26 mouse cellular contexts compared by ENCODE assay signal in the genomic region with DNA sequence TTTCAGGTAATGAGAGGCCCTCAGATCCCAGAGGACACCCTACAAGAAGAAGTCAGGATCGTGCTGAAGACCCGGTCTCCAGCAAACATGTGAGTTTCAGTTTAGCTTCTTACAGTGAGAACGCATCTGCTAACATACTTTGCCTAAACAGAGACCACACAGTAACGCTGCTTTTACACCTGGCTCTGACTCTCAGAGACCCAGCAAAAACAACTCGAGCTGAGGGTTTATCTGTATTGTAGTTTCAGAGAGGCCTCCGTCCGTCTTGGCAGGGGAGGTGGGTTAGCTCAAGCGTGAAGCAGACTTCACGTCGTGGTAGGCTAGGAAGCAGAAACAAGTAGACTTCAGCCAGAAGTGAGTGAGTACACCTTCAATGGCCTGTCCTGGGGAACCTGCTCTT. TPM values are rescaled to one million over a fixed set of nuclear protein-coding genes. Genes with fewer than 3 reads are reported as not detected.
DNase-seq lines count a peak whose midpoint lies in the region; ATAC-seq lines count a peak whose summit lies in the region.
"Had no signal": no experiment of that assay in that cellular context is flagged by ENCODE, and none has a peak within 500 bp of the region (broad histone marks: within the 10 kb centered on the region; RNA-seq: fewer than 3 reads in every experiment).

No protein-coding gene starts in this region.

- H3K4me2 ChIP-seq in forebrain, embryonic 14.5 days (ENCODE audit: low read length) = 0 out of 2 replicates have a peak overlapping the region, but pooled peaks have one; percentile 12
- no peak overlapping the region for H3K4me2 ChIP-seq in forebrain, embryonic 15.5 days (replicated peaks)
- H3K4me2 ChIP-seq in kidney, embryonic 15.5 days = no peak overlapping the region
- H3K4me2 ChIP-seq: liver, embryonic 13.5 days; lung, embryonic 14.5 days had no signal

- no peaks in the 10 kb centered on the region for H3K9me3 ChIP-seq in forebrain, embryonic 14.5 days (replicated peaks; ENCODE audit: control insufficient read depth, low read length)
- no peaks in the 10 kb centered on the region for H3K9me3 ChIP-seq in forebrain, embryonic 15.5 days
- H3K9me3 ChIP-seq in kidney, embryonic 15.5 days (replicated peaks) = no peaks in the 10 kb centered on the region
- H3K9me3 ChIP-seq: forebrain, embryonic 12.5 days; limb, embryonic 13.5 days; liver, embryonic 13.5 days had no signal

- no peak overlapping the region for H3K27ac ChIP-seq in forebrain, embryonic 14.5 days (ENCODE audit: low read depth, low read length)
- H3K27ac ChIP-seq in forebrain, embryonic 15.5 days (replicated peaks) = no peak overlapping the region
- 0 out of 2 replicates have a peak overlapping the region, but pooled peaks have one; percentile 32 for H3K27ac ChIP-seq in kidney, embryonic 15.5 days
- H3K27ac ChIP-seq: forebrain, embryonic 12.5 days; left cerebral cortex, adult 2 months; limb, embryonic 13.5 days; liver, embryonic 13.5 days had no signal

- intact Hi-C loops in left cerebral cortex, postnatal 4 days (cut with DNase I) = no loop called here

- no peaks in the 10 kb centered on the region for H3K36me3 ChIP-seq in forebrain, embryonic 14.5 days (ENCODE audit: control insufficient read depth, insufficient read depth, low read length)
- H3K36me3 ChIP-seq in forebrain, embryonic 15.5 days = no peaks in the 10 kb centered on the region
- H3K36me3 ChIP-seq in kidney, embryonic 15.5 days = no peaks in the 10 kb centered on the region
- H3K36me3 ChIP-seq: forebrain, embryonic 12.5 days; limb, embryonic 13.5 days; liver, embryonic 13.5 days had no signal

- no peak overlapping the region for H3K4me3 ChIP-seq in forebrain, embryonic 14.5 days (ENCODE audit: low read depth, low read length)
- H3K4me3 ChIP-seq in forebrain, embryonic 15.5 days = no peak overlapping the region
- no peak overlapping the region for H3K4me3 ChIP-seq in kidney, embryonic 15.5 days (replicated peaks)
- H3K4me3 ChIP-seq: forebrain, embryonic 12.5 days; left cerebral cortex, adult 2 months; limb, embryonic 13.5 days; liver, embryonic 13.5 days had no signal

- 25% methylated on average over 10 of the region's 10 CpGs for WGBS in forebrain, embryonic 14.5 days
- 29% methylated on average over 10 of the region's 10 CpGs for WGBS in forebrain, embryonic 15.5 days
- 58% methylated on average over 10 of the region's 10 CpGs for WGBS in kidney, embryonic 15.5 days

- DNase-seq in forebrain, embryonic 14.5 days (ENCODE audit: low spot score) = peak; percentile 8
- no peak for DNase-seq in kidney, adult 18-20 months
- peak; percentile 25 for DNase-seq in testis, postnatal 10 days (ENCODE audit: low spot score)
- DNase-seq in testis, postnatal 14 days (ENCODE audit: low spot score) = no peak
- DNase-seq in left cerebral cortex, postnatal 4 days = no peak
- DNase-seq in retina, postnatal 1 day = no peak
- DNase-seq: adrenal gland, postnatal 36 days; cerebellum, adult 18-20 months; cerebellum, postnatal 25 days; gastrocnemius, postnatal 25 days; heart, postnatal 10 days; kidney, postnatal 14 days; layer of hippocampus, adult 9-11 months; liver, embryonic 13.5 days; lung, postnatal 4 days; right cerebral cortex, postnatal 4 days; thymus, adult 18-20 months; thymus, postnatal 4 days had no signal

- 0 out of 2 replicates have a peak, but pooled peaks cover 2% of the 10 kb centered on the region for H3K27me3 ChIP-seq in forebrain, embryonic 14.5 days (replicated peaks; ENCODE audit: control insufficient read depth, insufficient read depth, low read length)
- no peaks in the 10 kb centered on the region for H3K27me3 ChIP-seq in forebrain, embryonic 15.5 days
- H3K27me3 ChIP-seq in kidney, embryonic 15.5 days = no peaks in the 10 kb centered on the region
- H3K27me3 ChIP-seq: forebrain, embryonic 12.5 days; liver, embryonic 13.5 days had no signal

- H3K9ac ChIP-seq in forebrain, embryonic 14.5 days (ENCODE audit: low read length) = no peak overlapping the region
- H3K9ac ChIP-seq in forebrain, embryonic 15.5 days (replicated peaks) = no peak overlapping the region
- no peak overlapping the region for H3K9ac ChIP-seq in kidney, embryonic 15.5 days
- H3K9ac ChIP-seq: forebrain, embryonic 12.5 days; limb, embryonic 13.5 days; liver, embryonic 13.5 days; lung, embryonic 14.5 days had no signal

- ATAC-seq in forebrain, embryonic 14.5 days = no peak
- no peak for ATAC-seq in forebrain, embryonic 15.5 days (replicated peaks)
- ATAC-seq in kidney, embryonic 15.5 days (replicated peaks; ENCODE audit: low FRiP score) = no peak
- ATAC-seq: inflammation-experienced regulatory T-cells, adult 6 months had no signal

- H3K4me1 ChIP-seq in forebrain, embryonic 14.5 days (ENCODE audit: control insufficient read depth, insufficient read depth, low read length) = peaks cover 14% of the 10 kb centered on the region
- H3K4me1 ChIP-seq in forebrain, embryonic 15.5 days = peaks cover 7% of the 10 kb centered on the region
- peaks cover 28% of the 10 kb centered on the region for H3K4me1 ChIP-seq in kidney, embryonic 15.5 days

RNA-seq across cellular contexts. Expression of a gene that starts 30.2 kb away (rescaled TPM):
- polyA plus RNA-seq in forebrain, embryonic 14.5 days (2014; fragmentation: Nextera tagmentation; extraction: Ambion mirVana) = 5.9 and 6.5 TPM in 2 replicates
- 4.7 and 6.5 TPM in 2 replicates for polyA plus RNA-seq in forebrain, embryonic 15.5 days (2015; fragmentation: Nextera tagmentation; extraction: Ambion mirVana)
- polyA plus RNA-seq in kidney, embryonic 15.5 days (2015; fragmentation: Nextera tagmentation; extraction: Ambion mirVana) = 11.9 TPM in 2 replicates
- total RNA-seq in left cerebral cortex, postnatal 4 days (2021) = 10 to 100 TPM; 11.1 to 13.0 TPM
- total RNA-seq: MEL had no signal

RNA-seq across cellular contexts. Expression of a gene that starts 30.4 kb away (rescaled TPM):
- polyA plus RNA-seq in forebrain, embryonic 14.5 days (2014; fragmentation: Nextera tagmentation; extraction: Ambion mirVana) = 2.8 and 4.6 TPM in 2 replicates
- polyA plus RNA-seq in forebrain, embryonic 15.5 days (2015; fragmentation: Nextera tagmentation; extraction: Ambion mirVana) = 3.1 and 4.1 TPM in 2 replicates
- 5.5 and 5.8 TPM in 2 replicates for polyA plus RNA-seq in kidney, embryonic 15.5 days (2015; fragmentation: Nextera tagmentation; extraction: Ambion mirVana)
- 1 to 10 TPM; 9.4 to 9.6 TPM for total RNA-seq in left cerebral cortex, postnatal 4 days (2021)

Comparison
In these comparisons a context has a peak if more than half of its experiments do, and no peak if none do; other contexts are left out.
1. DNase-seq: peak in forebrain, embryonic 14.5 days (single experiment) and testis, postnatal 10 days (single experiment); none in kidney, adult 18-20 months (single experiment), testis, postnatal 14 days (single experiment), left cerebral cortex, postnatal 4 days (single experiment) and retina, postnatal 1 day (single experiment).